Mouse (Mus musculus) stomach, postnatal 0 days (tissue): Measurements from ENCODE around the gene Hspb6. TPM values are rescaled to one million over a fixed set of nuclear protein-coding genes. Genes with fewer than 3 reads are reported as not detected.

ENCODE experiments used
- ATAC-seq: fragments of 200-750 bp; cut with Nextera tagmentation; 2 replicates; pipeline ENCODE4 v1.8.0; 2017; ENCODE audit not compliant: low FRiP score, low TSS enrichment
- DNase-seq: peaks from one replicate; pipeline ENCODE4 v3.0.0-alpha.2; 2016; ENCODE audit warnings: low spot score
- H3K27ac ChIP-seq: fragments of 300-500 bp; sonication (generic); replicated peaks from 2 replicates; pipeline ENCODE4 v1.5.1; 2014; ENCODE audit warnings: mild to moderate bottlenecking, control low read depth
- H3K27me3 ChIP-seq: fragments of 300-500 bp; sonication (generic); 2 replicates; pipeline ENCODE4 v1.6.1; 2014; ENCODE audit warnings: low read length; ENCODE audit not compliant: control insufficient read depth, insufficient read depth
- H3K36me3 ChIP-seq: fragments of 300-500 bp; sonication (generic); 2 replicates; pipeline ENCODE4 v1.6.1; 2014; ENCODE audit warnings: low read length, mixed read lengths; ENCODE audit not compliant: control insufficient read depth, insufficient read depth
- H3K4me1 ChIP-seq: fragments of 300-500 bp; sonication (generic); replicated peaks from 2 replicates; pipeline ENCODE4 v1.6.1; 2014; ENCODE audit warnings: antibody characterized with exemption; ENCODE audit not compliant: control insufficient read depth, insufficient read depth
- H3K4me2 ChIP-seq: fragments of 300-500 bp; sonication (generic); replicated peaks from 2 replicates; pipeline ENCODE4 v1.6.1; 2014; ENCODE audit warnings: low read depth, mild to moderate bottlenecking, control low read depth, moderate library complexity
- H3K4me3 ChIP-seq: fragments of 300-500 bp; sonication (generic); 2 replicates; pipeline ENCODE4 v1.5.1; 2014; ENCODE audit warnings: low read depth, low read length, control low read depth
- H3K9ac ChIP-seq: fragments of 300-500 bp; sonication (generic); 2 replicates; pipeline ENCODE4 v1.6.1; 2014; ENCODE audit warnings: mild to moderate bottlenecking, low read length, control low read depth, mixed read lengths
- H3K9me3 ChIP-seq: fragments of 300-500 bp; sonication (generic); 2 replicates; pipeline ENCODE4 v1.6.1; 2016; ENCODE audit warnings: low read length; ENCODE audit not compliant: control insufficient read depth
- CTCF ChIP-seq: IDR thresholded peaks from 2 replicates; pipeline ENCODE4 v1.5.1; 2016; ENCODE audit warnings: antibody characterized with exemption, low read depth, mild to moderate bottlenecking, moderate library complexity
- EP300 ChIP-seq: optimal IDR thresholded peaks from 2 replicates; pipeline ENCODE3; 2016; ENCODE audit warnings: antibody characterized with exemption
- WGBS: fragments of 180-500 bp; shearing (Covaris S2); extraction: QIAGEN DNeasy Blood & Tissue Kit; methylation state at CpG from one replicate; pipeline ENCODE4 v1.1.7; 2014; 5-methylcytosine and 5-hydroxymethylcytosine counted together
- polyA plus RNA-seq: library from polyadenylated mRNA; unstranded; fragments of >200 nt; fragmentation: Nextera tagmentation; extraction: Ambion mirVana; gene quantifications from 2 replicates; pipeline ENCODE4 v1.2.1, GENCODE M21; 2015

Gene Hspb6
- polyA plus RNA-seq, 1 experiment from 2014 or later: 66.4 TPM

DNA sequence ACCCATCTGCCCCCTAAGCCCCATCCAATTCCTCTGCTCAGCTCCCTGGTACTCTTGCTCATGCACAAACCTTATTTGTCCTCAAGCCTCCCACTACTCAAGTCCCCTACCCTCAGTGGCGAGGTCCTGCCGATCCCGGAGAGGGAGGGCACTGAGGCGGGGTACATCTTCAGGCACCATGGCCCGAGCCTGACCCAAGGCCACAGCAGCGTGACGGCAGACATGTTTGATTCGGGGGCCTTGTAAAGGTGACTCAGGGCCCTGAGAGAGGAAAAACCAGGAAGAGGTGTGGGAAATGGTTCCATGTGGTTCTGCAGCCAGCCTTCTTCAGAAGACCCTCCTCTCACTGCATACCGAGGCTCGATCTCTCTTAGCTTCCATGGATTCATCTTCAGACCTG is 32.4 kb downstream of the Hspb6 start:
- H3K36me3 ChIP-seq: peaks cover 52% of the 10 kb centered on the region
- DNase-seq (no peak), ATAC-seq (no peak)
- no peak for TF ChIP-seq EP300
- no peak for TF ChIP-seq CTCF
- no peaks in the 10 kb centered on the region for H3K27me3 ChIP-seq
- WGBS: 93% methylated on average over 10 of the region's 10 CpGs
- no peaks in the 10 kb centered on the region for H3K9me3 ChIP-seq
- no peak overlapping the region for H3K9ac ChIP-seq
- H3K4me3 ChIP-seq: no peak overlapping the region
- H3K27ac ChIP-seq: no peak overlapping the region
- 0 out of 2 replicates have a peak, but pooled peaks cover 3% of the 10 kb centered on the region for H3K4me1 ChIP-seq
- no peak overlapping the region for H3K4me2 ChIP-seq

DNA sequence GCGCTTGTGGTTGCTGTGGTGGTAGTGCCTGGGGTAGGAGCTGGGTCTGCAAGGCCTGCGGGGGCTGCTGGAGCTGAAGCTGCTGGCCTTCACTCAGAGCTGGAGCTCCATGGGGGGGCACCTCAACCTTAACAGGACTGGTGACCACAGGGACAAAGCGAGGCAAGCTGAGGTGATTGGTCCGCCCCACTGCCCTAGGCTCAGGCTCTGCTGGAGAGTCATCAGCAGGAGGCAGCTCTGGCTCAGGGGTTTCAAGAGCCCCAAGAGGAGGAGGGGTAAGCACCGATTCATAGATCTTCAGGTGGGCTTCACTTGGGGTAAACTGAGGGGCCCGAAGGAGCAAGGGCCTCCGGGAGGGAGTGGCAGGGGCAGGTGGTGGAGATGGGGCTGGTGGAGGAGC is 33.2 kb downstream of the Hspb6 start:
- WGBS: 99% methylated on average over 7 of the region's 7 CpGs
- no peak overlapping the region for H3K9ac ChIP-seq
- no peaks in the 10 kb centered on the region for H3K9me3 ChIP-seq
- H3K4me2 ChIP-seq: no peak overlapping the region
- no peaks in the 10 kb centered on the region for H3K27me3 ChIP-seq
- H3K4me1 ChIP-seq: peaks cover 3% of the 10 kb centered on the region; the same call in 1 of the 2 replicates
- peaks cover 43% of the 10 kb centered on the region for H3K36me3 ChIP-seq
- ATAC-seq (no peak), DNase-seq (no peak)
- H3K4me3 ChIP-seq: no peak overlapping the region
- H3K27ac ChIP-seq: no peak overlapping the region
- TF ChIP-seq CTCF: no peak
- no peak for TF ChIP-seq EP300

DNA sequence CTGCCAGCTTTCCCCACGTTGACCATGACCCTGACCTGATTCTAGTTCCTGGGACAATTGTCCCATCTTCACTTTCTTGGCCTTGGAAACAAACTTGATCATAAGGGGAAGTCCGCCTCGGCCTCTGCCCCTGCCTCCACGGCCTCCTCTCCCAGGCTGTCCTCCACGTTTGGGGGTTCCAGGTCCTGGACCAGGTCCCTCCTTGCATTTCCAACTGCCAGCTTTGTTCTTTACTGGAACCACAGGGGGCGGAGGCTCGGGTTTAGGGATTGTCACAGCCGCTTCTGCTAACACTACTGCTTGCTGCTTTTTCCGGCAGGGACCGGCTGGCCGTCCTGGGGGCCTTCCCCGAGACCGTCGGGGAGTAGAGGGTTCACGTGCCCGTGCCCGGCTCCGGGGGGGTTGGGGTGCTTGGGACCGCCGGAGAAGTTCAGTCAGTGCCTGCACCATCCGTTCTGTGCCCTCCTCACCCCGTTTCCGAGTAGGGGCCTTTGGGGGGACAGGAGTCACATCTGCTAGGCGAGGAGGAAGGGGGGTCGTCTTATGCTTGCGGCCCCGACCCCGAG is 34.6 kb downstream of the Hspb6 start:
- Histone ChIP-seq H3K9ac (peak overlapping the region; percentile 98), H3K4me3 (no peak overlapping the region), H3K9me3 (no peaks in the 10 kb centered on the region), H3K4me2 (no peak overlapping the region), H3K27ac (no peak overlapping the region), H3K4me1 (peaks cover 3% of the 10 kb centered on the region; the same call in 1 of the 2 replicates), H3K27me3 (no peaks in the 10 kb centered on the region), H3K36me3 (peaks cover 33% of the 10 kb centered on the region)
- ATAC-seq (no peak), DNase-seq (no peak)
- no peak for TF ChIP-seq CTCF
- TF ChIP-seq EP300: no peak
- 88% methylated on average over 28 of the region's 28 CpGs for WGBS

DNA sequence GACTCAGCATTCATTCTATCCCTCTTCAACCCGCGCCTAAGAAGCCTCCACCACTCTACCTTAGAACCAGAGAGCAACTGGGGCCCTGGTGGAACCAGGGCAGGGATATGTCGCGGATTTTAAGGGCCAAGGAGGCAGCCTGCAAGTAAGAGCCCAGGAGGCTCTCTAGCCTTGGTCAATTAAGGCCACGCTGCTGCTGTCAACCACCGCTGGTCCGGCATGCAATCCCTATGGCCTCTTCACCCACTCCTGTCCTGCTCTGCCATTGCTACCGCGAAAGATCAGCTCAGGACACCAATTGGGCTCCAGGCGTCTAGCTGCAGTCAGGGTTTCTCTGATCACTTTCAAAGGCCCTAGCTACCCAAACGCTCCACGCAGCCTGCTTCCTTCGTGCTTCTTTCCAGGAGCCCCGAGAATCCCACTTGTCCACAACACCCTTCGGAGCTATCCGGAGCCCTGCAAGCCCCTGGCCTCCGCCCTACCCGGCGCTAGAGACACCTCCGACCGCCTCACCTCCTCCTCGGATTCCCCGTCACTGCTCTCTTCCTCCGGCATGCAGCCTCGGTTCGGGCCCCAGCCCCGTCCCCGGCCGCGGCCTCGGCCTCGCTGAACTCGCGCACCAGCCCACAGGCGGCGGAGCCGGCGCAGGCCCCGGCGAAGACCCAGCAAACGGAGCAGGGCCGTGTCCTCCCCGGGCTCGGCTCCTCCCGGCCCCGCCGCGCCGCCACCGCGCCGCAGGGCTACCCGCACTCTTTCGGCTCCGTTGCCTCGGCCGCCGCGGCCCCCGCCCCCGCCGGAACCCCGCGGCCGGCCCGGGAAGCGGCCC is 36.1 kb downstream of the Hspb6 start:
- peak overlapping the region; percentile 93 for H3K27ac ChIP-seq
- H3K9ac ChIP-seq: peak overlapping the region; percentile 98
- no peaks in the 10 kb centered on the region for H3K9me3 ChIP-seq
- H3K4me1 ChIP-seq: peaks cover 3% of the 10 kb centered on the region; the same call in 1 of the 2 replicates
- DNase-seq (peak; percentile 65), ATAC-seq (peak; percentile 10)
- H3K27me3 ChIP-seq: no peaks in the 10 kb centered on the region
- WGBS: under 1% methylated on average over 51 of the region's 67 CpGs
- H3K4me3 ChIP-seq: peak overlapping the region; percentile 94
- TF ChIP-seq EP300 (no peak), CTCF (no peak)
- peaks cover 20% of the 10 kb centered on the region for H3K36me3 ChIP-seq
- H3K4me2 ChIP-seq: peak overlapping the region; percentile 90

DNA sequence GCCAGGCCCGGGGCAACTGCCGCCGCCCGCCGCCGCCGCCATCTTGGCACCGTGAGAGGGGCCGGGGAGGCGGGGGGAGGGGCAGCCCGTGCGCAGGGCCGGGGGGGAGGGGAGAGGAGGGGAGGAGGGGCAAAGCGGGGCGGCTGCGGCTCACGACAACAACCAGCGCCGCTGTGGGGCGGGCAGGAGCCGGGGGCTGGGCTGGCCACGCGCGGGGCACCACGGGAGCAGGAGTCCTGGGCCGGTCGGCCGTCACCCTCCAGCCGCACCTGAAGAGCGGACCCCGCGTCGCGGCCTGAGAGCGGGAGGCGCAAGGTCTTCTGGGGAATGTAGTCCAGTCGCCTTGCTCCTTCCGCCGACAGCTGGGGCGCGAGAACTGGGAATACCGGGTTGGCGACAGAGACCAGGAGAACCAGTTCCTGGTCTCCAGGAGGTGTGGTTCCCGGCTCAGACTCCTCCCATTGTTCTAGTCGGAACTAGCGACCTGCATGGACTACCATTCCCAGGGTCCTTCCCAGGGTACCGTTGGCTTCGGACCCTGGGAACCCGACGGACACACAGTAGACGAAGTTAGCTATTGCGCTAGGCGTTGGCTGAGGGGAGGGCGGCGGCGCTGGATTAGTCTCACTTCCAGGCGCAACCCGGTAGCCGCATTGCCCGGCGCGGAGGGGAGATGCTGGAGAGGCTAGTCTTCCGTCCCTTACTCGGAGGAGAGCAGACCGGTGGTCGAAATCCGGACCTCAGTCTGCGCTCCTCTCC is 36.9 kb downstream of the Hspb6 start, which contains the start of gene Kmt2b:
Gene Kmt2b (minus strand): TSS at position 51 of the 759 bp plus-strand sequence.
- under 1% methylated on average over 50 of the region's 68 CpGs for WGBS
- H3K9ac ChIP-seq: peak within 1 kb of the TSS; percentile 98

More for the DNA sequence above, 36.9 kb downstream of the Hspb6 start, which contains the start of gene Kmt2b:
- Histone ChIP-seq H3K9me3 (no peaks in the 10 kb centered on the region), H3K27ac (peak within 1 kb of the TSS; percentile 93), H3K4me3 (peak within 1 kb of the TSS; percentile 94), H3K27me3 (no peaks in the 10 kb centered on the region), H3K4me2 (peak within 1 kb of the TSS; percentile 90), H3K36me3 (peaks cover 14% of the 10 kb centered on the region), H3K4me1 (peaks cover 3% of the 10 kb centered on the region; the same call in 1 of the 2 replicates)
- DNase-seq (peak; percentile 99), ATAC-seq (peak; percentile 96)
- peak; percentile 81 for TF ChIP-seq EP300
- TF ChIP-seq CTCF: no peak
